Mouse (Mus musculus): ENCODE results near the gene AW011738.

The AW011738 gene

DNA sequence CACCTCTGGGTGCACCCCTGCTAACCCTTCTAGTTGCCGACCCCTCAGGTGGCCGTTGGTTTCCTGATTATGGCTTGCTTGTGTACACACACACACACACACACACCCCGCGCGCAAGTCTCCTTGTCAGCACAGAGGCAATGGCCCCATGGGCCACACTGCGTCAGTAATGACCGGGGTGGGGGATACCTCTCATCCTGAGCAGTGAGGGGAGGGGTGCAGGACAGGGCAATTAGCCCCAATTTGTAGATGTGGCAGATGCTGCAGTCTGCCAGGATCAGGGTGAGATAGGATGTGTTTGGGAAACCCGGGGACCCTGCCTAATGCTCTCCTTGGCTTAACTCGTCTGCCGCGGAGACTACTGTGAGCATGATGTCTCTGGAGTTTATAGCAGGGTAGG lies 46.5 kb downstream of the AW011738 start:
- no peak for DNase-seq (ENCODE audit: low read depth)

GRCm38 (mm10) chr4:156251081-156251480 lies 48.0 kb downstream of the AW011738 start:
- no peak for DNase-seq (ENCODE audit: low read depth)

DNA sequence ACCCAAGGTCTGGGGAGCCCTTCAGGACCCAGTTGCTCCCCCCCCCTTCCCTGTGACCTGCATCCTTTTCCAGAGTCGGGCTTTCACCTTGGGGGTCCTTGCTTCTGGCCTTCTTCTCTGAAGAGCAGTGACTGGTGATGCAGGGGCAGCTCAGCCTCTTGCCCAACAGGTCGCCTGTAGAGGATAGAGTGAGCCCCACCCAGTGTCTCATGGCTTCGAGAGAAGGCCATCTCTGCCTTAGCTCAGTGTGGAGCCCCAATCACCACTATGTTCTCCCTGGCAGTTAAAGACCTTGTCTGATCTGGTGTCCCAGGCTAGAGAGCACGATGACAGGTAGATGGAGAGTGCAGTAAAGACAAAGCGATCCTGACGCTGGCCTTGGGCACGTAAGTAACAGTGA lies 49.0 kb downstream of the AW011738 start:
- no peak for DNase-seq (ENCODE audit: low read depth)

DNA sequence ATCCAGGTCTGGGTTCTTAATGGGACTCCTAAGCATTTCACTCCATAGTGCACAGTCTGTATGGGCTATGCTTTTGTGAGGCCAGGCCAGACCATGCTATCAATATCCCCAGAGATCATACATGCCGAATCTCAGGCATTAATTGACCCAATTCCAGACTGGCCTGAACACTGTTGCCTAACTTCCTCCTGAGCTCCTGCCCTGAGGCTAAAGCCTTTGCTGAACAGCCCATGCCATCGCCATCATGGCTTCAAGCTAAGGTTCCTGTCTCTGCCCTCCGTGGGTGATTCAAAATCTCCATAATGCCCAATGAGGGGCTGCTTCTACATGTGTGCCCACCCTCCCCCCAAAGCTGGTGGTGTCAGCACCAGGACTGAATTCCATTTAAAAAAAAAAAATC lies 49.5 kb downstream of the AW011738 start:
- no peak for DNase-seq (ENCODE audit: low read depth)

DNA sequence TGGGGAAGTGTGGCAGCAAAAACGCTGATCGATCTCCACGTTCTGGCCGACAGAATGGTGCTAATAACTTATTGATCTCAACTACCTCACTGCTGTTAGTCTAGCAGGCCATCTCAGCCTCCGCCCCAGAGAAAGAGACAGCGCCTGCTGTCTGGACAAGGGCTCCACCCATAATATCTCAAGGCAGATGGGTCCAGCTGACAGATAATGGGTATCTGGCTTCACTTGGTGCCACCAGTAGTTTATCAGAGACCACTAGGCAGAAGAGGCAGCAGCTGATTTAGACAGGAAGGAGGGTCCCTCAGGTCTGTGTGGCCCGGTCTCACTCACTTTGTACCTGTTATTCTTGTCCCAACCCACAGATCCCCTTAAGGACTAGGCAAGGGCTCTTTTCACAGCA lies 49.9 kb downstream of the AW011738 start:
- DNase-seq (ENCODE audit: low read depth), result no peak

GRCm38 (mm10) chr4:156254361-156255077 lies 51.4 kb downstream of the AW011738 start:
- DNase-seq (ENCODE audit: low read depth), result no peak

Measured in c-Kit-positive CD71-positive TER-119-negative erythroid progenitor cells, embryonic 14.5 days (primary cell).